Comparison of ENCODE assay signal across 31 mouse cellular contexts in genomic region chr15:101652736-101653265, GRCm38 (mm10). TPM values are rescaled to one million over a fixed set of nuclear protein-coding genes. Genes with fewer than 3 reads are reported as not detected.
DNase-seq lines count a peak whose midpoint lies in the region; ATAC-seq lines count a peak whose summit lies in the region.
"Had no signal": no experiment of that assay in that cellular context is flagged by ENCODE, and none has a peak within 500 bp of the region (broad histone marks: within the 10 kb centered on the region; RNA-seq: fewer than 3 reads in every experiment).

No protein-coding gene starts in this region.

- no peak overlapping the region for H3K9ac ChIP-seq in hindbrain, embryonic 16.5 days (ENCODE audit: low read depth, low read length)
- H3K9ac ChIP-seq: embryonic facial prominence, embryonic 15.5 days; heart, embryonic 13.5 days; hindbrain, embryonic 13.5 days; limb, embryonic 12.5 days; liver, postnatal 0 days had no signal

- no peaks in the 10 kb centered on the region for H3K27me3 ChIP-seq in hindbrain, embryonic 16.5 days (replicated peaks; ENCODE audit: control insufficient read depth, insufficient read depth, low read length)
- H3K27me3 ChIP-seq in hindbrain, embryonic 10.5 days (ENCODE audit: insufficient read depth, poor library complexity, severe bottlenecking), result no peaks in the 10 kb centered on the region
- H3K27me3 ChIP-seq: embryonic facial prominence, embryonic 15.5 days; heart, embryonic 13.5 days; hindbrain, embryonic 13.5 days; limb, embryonic 12.5 days had no signal

- DNase-seq in adrenal gland, adult 8-10 months, result peak; percentile 6
- no peak for DNase-seq in adrenal gland, postnatal 14 days
- no peak for DNase-seq in hindbrain, embryonic 10.5 days (ENCODE audit: low spot score)
- DNase-seq in adrenal gland, postnatal 36 days, result peak; percentile 21 to 27
- DNase-seq in cerebellum, postnatal 10 days, result peak; percentile 56 to 71
- DNase-seq in MN1 (ENCODE audit: low spot score), result no peak
- no peak for DNase-seq in heart, postnatal 4 days
- DNase-seq: gastrocnemius, postnatal 25 days; heart, adult 18-20 months; heart, postnatal 14 days; kidney, postnatal 25 days; liver, postnatal 0 days; thymus, adult 18-20 months; thymus, postnatal 36 days had no signal

- H3K4me2 ChIP-seq in hindbrain, embryonic 16.5 days (ENCODE audit: low read length), result no peak overlapping the region
- H3K4me2 ChIP-seq: embryonic facial prominence, embryonic 15.5 days; heart, embryonic 13.5 days; hindbrain, embryonic 13.5 days; limb, embryonic 12.5 days; liver, embryonic 11.5 days had no signal

- ATAC-seq in hindbrain, embryonic 16.5 days, result peak; percentile 45; the same call in 1 of the 2 replicates
- ATAC-seq: CD4-positive, CD25-positive, alpha-beta regulatory T cell, adult 4 months; intestine, postnatal 0 days; liver, postnatal 0 days; lung, postnatal 0 days; midbrain, embryonic 16.5 days had no signal

- no peaks in the 10 kb centered on the region for H3K36me3 ChIP-seq in hindbrain, embryonic 16.5 days (ENCODE audit: control insufficient read depth, insufficient read depth, low read length)
- no peaks in the 10 kb centered on the region for H3K36me3 ChIP-seq in hindbrain, embryonic 10.5 days
- H3K36me3 ChIP-seq: embryonic facial prominence, embryonic 15.5 days; heart, embryonic 13.5 days; hindbrain, embryonic 13.5 days; limb, embryonic 12.5 days had no signal

- H3K27ac ChIP-seq in hindbrain, embryonic 16.5 days (ENCODE audit: low read depth, low read length), result no peak overlapping the region
- no peak overlapping the region for H3K27ac ChIP-seq in hindbrain, embryonic 10.5 days
- H3K27ac ChIP-seq: embryonic facial prominence, embryonic 15.5 days; heart, embryonic 13.5 days; hindbrain, embryonic 13.5 days; layer of hippocampus, adult 2 months; limb, embryonic 12.5 days; macrophage had no signal

- 70% methylated on average over 5 of the region's 5 CpGs for WGBS in hindbrain, embryonic 16.5 days
- WGBS in hindbrain, embryonic 10.5 days, result 89% methylated on average over 5 of the region's 5 CpGs

- no peak overlapping the region for H3K4me3 ChIP-seq in hindbrain, embryonic 16.5 days (ENCODE audit: low read length)
- no peak overlapping the region for H3K4me3 ChIP-seq in hindbrain, embryonic 10.5 days
- H3K4me3 ChIP-seq: embryonic facial prominence, embryonic 15.5 days; heart, embryonic 13.5 days; hindbrain, embryonic 13.5 days; layer of hippocampus, adult 2 months; limb, embryonic 12.5 days had no signal

- H3K9me3 ChIP-seq in hindbrain, embryonic 16.5 days (ENCODE audit: control insufficient read depth, low read length), result no peaks in the 10 kb centered on the region
- no peaks in the 10 kb centered on the region for H3K9me3 ChIP-seq in hindbrain, embryonic 10.5 days
- H3K9me3 ChIP-seq: embryonic facial prominence, embryonic 15.5 days; heart, embryonic 13.5 days; hindbrain, embryonic 13.5 days; limb, embryonic 12.5 days had no signal

- H3K4me1 ChIP-seq in hindbrain, embryonic 16.5 days (ENCODE audit: control insufficient read depth, insufficient read depth, low read depth, low read length), result no peaks in the 10 kb centered on the region
- H3K4me1 ChIP-seq in hindbrain, embryonic 10.5 days (replicated peaks), result no peaks in the 10 kb centered on the region
- H3K4me1 ChIP-seq: embryonic facial prominence, embryonic 15.5 days; heart, embryonic 13.5 days; hindbrain, embryonic 13.5 days; limb, embryonic 12.5 days had no signal

RNA-seq across cellular contexts. Expression of gene Gm5478, which starts 5.6 kb away (rescaled TPM):
- not detected for total RNA-seq in adrenal gland, adult 8-10 months (2022)
- total RNA-seq in adrenal gland, postnatal 14 days (2021), result not detected in 2 replicates
- polyA plus RNA-seq in hindbrain, embryonic 16.5 days (2015; fragmentation: Nextera tagmentation; extraction: Ambion mirVana), result not detected in 2 replicates
- polyA plus RNA-seq in hindbrain, embryonic 10.5 days (2016; fragmentation: Nextera tagmentation; extraction: Ambion mirVana), result not detected in 2 replicates
- not detected for total RNA-seq in adrenal gland, postnatal 36 days (2021)
- not detected for total RNA-seq in heart, postnatal 4 days (2021)
- total RNA-seq: common myeloid progenitor, adult 5-6 weeks; gastrocnemius, postnatal 25 days; heart, adult 18-20 months; heart, postnatal 14 days; layer of hippocampus, adult 2 months; layer of hippocampus, postnatal 25 days had no signal
- polyA plus RNA-seq: CD4-positive, CD25-positive, alpha-beta regulatory T cell, adult 4 months; embryonic facial prominence, embryonic 15.5 days; heart, embryonic 13.5 days; hindbrain, embryonic 13.5 days; intestine, postnatal 0 days; kidney, embryonic 14.5 days; limb, embryonic 12.5 days; liver, embryonic 11.5 days; liver, postnatal 0 days; lung, postnatal 0 days; macrophage; midbrain, embryonic 16.5 days; neural tube, embryonic 14.5 days; stomach, embryonic 16.5 days had no signal

RNA-seq across cellular contexts. Expression of gene Gm5414, which starts 24.8 kb away (rescaled TPM):
- not detected for total RNA-seq in adrenal gland, adult 8-10 months (2022)
- total RNA-seq in adrenal gland, postnatal 14 days (2021), result not detected in 2 replicates
- polyA plus RNA-seq in hindbrain, embryonic 16.5 days (2015; fragmentation: Nextera tagmentation; extraction: Ambion mirVana), result not detected in 2 replicates
- not detected in 2 replicates for polyA plus RNA-seq in hindbrain, embryonic 10.5 days (2016; fragmentation: Nextera tagmentation; extraction: Ambion mirVana)
- not detected for total RNA-seq in adrenal gland, postnatal 36 days (2021)
- total RNA-seq in heart, postnatal 4 days (2021), result not detected
- total RNA-seq: common myeloid progenitor, adult 5-6 weeks; gastrocnemius, postnatal 25 days; heart, adult 18-20 months; heart, postnatal 14 days; layer of hippocampus, adult 2 months; layer of hippocampus, postnatal 25 days had no signal
- polyA plus RNA-seq: CD4-positive, CD25-positive, alpha-beta regulatory T cell, adult 4 months; embryonic facial prominence, embryonic 15.5 days; heart, embryonic 13.5 days; hindbrain, embryonic 13.5 days; kidney, embryonic 14.5 days; limb, embryonic 12.5 days; liver, embryonic 11.5 days; liver, postnatal 0 days; lung, postnatal 0 days; macrophage; midbrain, embryonic 16.5 days; neural tube, embryonic 14.5 days; stomach, embryonic 16.5 days had no signal

RNA-seq across cellular contexts. Expression of gene Krt6b, which starts 27.3 kb away (rescaled TPM):
- total RNA-seq in adrenal gland, adult 8-10 months (2022), result not detected
- total RNA-seq in adrenal gland, postnatal 14 days (2021), result not detected in 2 replicates
- polyA plus RNA-seq in hindbrain, embryonic 16.5 days (2015; fragmentation: Nextera tagmentation; extraction: Ambion mirVana), result not detected in 2 replicates
- not detected in 2 replicates for polyA plus RNA-seq in hindbrain, embryonic 10.5 days (2016; fragmentation: Nextera tagmentation; extraction: Ambion mirVana)
- total RNA-seq in adrenal gland, postnatal 36 days (2021), result not detected
- total RNA-seq in heart, postnatal 4 days (2021), result under 1 TPM; 0.33 to 0.34 TPM
- total RNA-seq: common myeloid progenitor, adult 5-6 weeks; gastrocnemius, postnatal 25 days; heart, adult 18-20 months; layer of hippocampus, adult 2 months; layer of hippocampus, postnatal 25 days had no signal
- polyA plus RNA-seq: CD4-positive, CD25-positive, alpha-beta regulatory T cell, adult 4 months; heart, embryonic 13.5 days; hindbrain, embryonic 13.5 days; kidney, embryonic 14.5 days; limb, embryonic 12.5 days; liver, embryonic 11.5 days; liver, postnatal 0 days; lung, postnatal 0 days; macrophage; midbrain, embryonic 16.5 days; neural tube, embryonic 14.5 days had no signal

RNA-seq across cellular contexts. Expression of gene Krt6a, which starts 41.3 kb away (rescaled TPM):
- not detected for total RNA-seq in adrenal gland, adult 8-10 months (2022)
- not detected in 2 replicates for total RNA-seq in adrenal gland, postnatal 14 days (2021)
- polyA plus RNA-seq in hindbrain, embryonic 16.5 days (2015; fragmentation: Nextera tagmentation; extraction: Ambion mirVana), result 0.17 and 0.18 TPM in 2 replicates
- not detected in 2 replicates for polyA plus RNA-seq in hindbrain, embryonic 10.5 days (2016; fragmentation: Nextera tagmentation; extraction: Ambion mirVana)
- total RNA-seq in adrenal gland, postnatal 36 days (2021), result not detected
- not detected for total RNA-seq in heart, postnatal 4 days (2021)
- total RNA-seq: common myeloid progenitor, adult 5-6 weeks; gastrocnemius, postnatal 25 days; heart, adult 18-20 months; heart, postnatal 14 days; layer of hippocampus, adult 2 months; layer of hippocampus, postnatal 25 days had no signal
- polyA plus RNA-seq: CD4-positive, CD25-positive, alpha-beta regulatory T cell, adult 4 months; heart, embryonic 13.5 days; hindbrain, embryonic 13.5 days; kidney, embryonic 14.5 days; liver, embryonic 11.5 days; liver, postnatal 0 days; macrophage; midbrain, embryonic 16.5 days; neural tube, embryonic 14.5 days had no signal

RNA-seq across cellular contexts. Expression of gene Krt5, which starts 59.9 kb away (rescaled TPM):
- not detected for total RNA-seq in adrenal gland, adult 8-10 months (2022)
- total RNA-seq in adrenal gland, postnatal 14 days (2021), result not detected in 2 replicates
- polyA plus RNA-seq in hindbrain, embryonic 16.5 days (2015; fragmentation: Nextera tagmentation; extraction: Ambion mirVana), result 0.15 and 0.22 TPM in 2 replicates
- polyA plus RNA-seq in hindbrain, embryonic 10.5 days (2016; fragmentation: Nextera tagmentation; extraction: Ambion mirVana), result 0.16 and 2.1 TPM in 2 replicates
- not detected for total RNA-seq in adrenal gland, postnatal 36 days (2021)
- not detected for total RNA-seq in heart, postnatal 4 days (2021)
- total RNA-seq: common myeloid progenitor, adult 5-6 weeks; gastrocnemius, postnatal 25 days had no signal
- polyA plus RNA-seq: CD4-positive, CD25-positive, alpha-beta regulatory T cell, adult 4 months; kidney, embryonic 14.5 days; liver, postnatal 0 days; lung, postnatal 0 days; macrophage; neural tube, embryonic 14.5 days had no signal

Comparison
In these comparisons a context has a peak if more than half of its experiments do, and no peak if none do; other contexts are left out.
1. DNase-seq: peak in adrenal gland, adult 8-10 months (single experiment), adrenal gland, postnatal 36 days (2 of 2) and cerebellum, postnatal 10 days (2 of 2); none in adrenal gland, postnatal 14 days (single experiment), hindbrain, embryonic 10.5 days (single experiment), MN1 (single experiment) and heart, postnatal 4 days (single experiment).